Comparison of ENCODE assay signal across 22 mouse cellular contexts in genomic region chr2:165969961-165970360, GRCm38 (mm10). TPM values are rescaled to one million over a fixed set of nuclear protein-coding genes. Genes with fewer than 3 reads are reported as not detected.
DNase-seq lines count a peak whose midpoint lies in the region; ATAC-seq and TF ChIP-seq lines count a peak whose summit lies in the region.
"Had no signal": no experiment of that assay in that cellular context is flagged by ENCODE, and none has a peak within 500 bp of the region (broad histone marks: within the 10 kb centered on the region; RNA-seq: fewer than 3 reads in every experiment).

No protein-coding gene starts in this region.

- TF ChIP-seq EP300 in stomach, postnatal 0 days (optimal IDR thresholded peaks at IDR 0.05) = no peak

- no peak overlapping the region for H3K4me3 ChIP-seq in liver, embryonic 11.5 days (ENCODE audit: low read depth, low read length)
- H3K4me3 ChIP-seq in brown adipose tissue, adult 24 weeks (ENCODE audit: insufficient read depth, low read depth, low read length) = no peak overlapping the region
- no peak overlapping the region for H3K4me3 ChIP-seq in stomach, postnatal 0 days (ENCODE audit: low read depth, low read length)
- H3K4me3 ChIP-seq: embryonic facial prominence, embryonic 12.5 days; forebrain, embryonic 13.5 days; layer of hippocampus, adult 2 months; midbrain, embryonic 15.5 days; myocyte; neural tube, embryonic 13.5 days had no signal

- no peak for ATAC-seq in liver, embryonic 11.5 days (replicated peaks; ENCODE audit: low FRiP score)
- no peak for ATAC-seq in stomach, postnatal 0 days (ENCODE audit: low FRiP score, low TSS enrichment)
- ATAC-seq: forebrain, embryonic 13.5 days; hindbrain, postnatal 0 days; midbrain, embryonic 15.5 days had no signal

- TF ChIP-seq CTCF in stomach, postnatal 0 days (IDR thresholded peaks at IDR 0.05; ENCODE audit: low read depth) = no peak

- H3K36me3 ChIP-seq in liver, embryonic 11.5 days (ENCODE audit: control insufficient read depth, insufficient read depth, low read length) = no peaks in the 10 kb centered on the region
- H3K36me3 ChIP-seq in stomach, postnatal 0 days (ENCODE audit: control insufficient read depth, insufficient read depth, low read length) = no peaks in the 10 kb centered on the region
- H3K36me3 ChIP-seq: embryonic facial prominence, embryonic 12.5 days; midbrain, embryonic 15.5 days; neural tube, embryonic 13.5 days had no signal

- H3K27me3 ChIP-seq in liver, embryonic 11.5 days (replicated peaks; ENCODE audit: control insufficient read depth, insufficient read depth, low read length) = no peaks in the 10 kb centered on the region
- H3K27me3 ChIP-seq in stomach, postnatal 0 days (ENCODE audit: control insufficient read depth, insufficient read depth, low read length) = no peaks in the 10 kb centered on the region
- H3K27me3 ChIP-seq: embryonic facial prominence, embryonic 12.5 days; forebrain, embryonic 13.5 days; midbrain, embryonic 15.5 days; neural tube, embryonic 13.5 days had no signal

- peaks cover 37% of the 10 kb centered on the region for H3K4me1 ChIP-seq in liver, embryonic 11.5 days (replicated peaks; ENCODE audit: control insufficient read depth, insufficient read depth, low read length)
- H3K4me1 ChIP-seq in brown adipose tissue, adult 24 weeks (ENCODE audit: control insufficient read depth, insufficient read depth, insufficient read length, low read length) = peaks cover 18% of the 10 kb centered on the region
- no peaks in the 10 kb centered on the region for H3K4me1 ChIP-seq in stomach, postnatal 0 days (replicated peaks; ENCODE audit: control insufficient read depth, insufficient read depth)

- H3K27ac ChIP-seq in liver, embryonic 11.5 days (ENCODE audit: low read depth, low read length) = peak overlapping the region; percentile 79; the same call in 1 of the 2 replicates
- H3K27ac ChIP-seq in brown adipose tissue, adult 24 weeks (replicated peaks; ENCODE audit: low read depth, low read length) = 0 out of 2 replicates have a peak overlapping the region, but pooled peaks have one; percentile 78
- peak overlapping the region; percentile 67; the same call in 1 of the 2 replicates for H3K27ac ChIP-seq in stomach, postnatal 0 days (replicated peaks)
- H3K27ac ChIP-seq: embryonic facial prominence, embryonic 12.5 days; forebrain, embryonic 13.5 days; hindbrain, postnatal 0 days; layer of hippocampus, adult 2 months; midbrain, embryonic 15.5 days; neural tube, embryonic 13.5 days had no signal

- no peak for DNase-seq in liver, embryonic 11.5 days (ENCODE audit: low spot score)
- DNase-seq in liver (no peak), ES-CJ7 (ENCODE audit: low read depth, low spot score) (peak; percentile 77)
- DNase-seq in stomach, postnatal 0 days (ENCODE audit: low spot score) = no peak
- DNase-seq in embryo, embryonic 9.5 days (ENCODE audit: extremely low spot score) = no peak
- no peak for DNase-seq in urinary bladder, adult 18-20 months (ENCODE audit: low spot score in 2 of 2)
- DNase-seq: adrenal gland, postnatal 25 days; cerebellum, adult 11-12 months; cerebellum, postnatal 14 days; kidney, postnatal 25 days; lung, adult 2 months; lung, postnatal 14 days; retina, postnatal 1 day; thymus, adult 2 months had no signal

- H3K9me3 ChIP-seq in liver, embryonic 11.5 days (ENCODE audit: control insufficient read depth, low read length) = no peaks in the 10 kb centered on the region
- H3K9me3 ChIP-seq in stomach, postnatal 0 days (ENCODE audit: control insufficient read depth, low read length) = no peaks in the 10 kb centered on the region
- H3K9me3 ChIP-seq: embryonic facial prominence, embryonic 12.5 days; forebrain, embryonic 13.5 days; midbrain, embryonic 15.5 days; neural tube, embryonic 13.5 days had no signal

- no peak overlapping the region for H3K9ac ChIP-seq in liver, embryonic 11.5 days (ENCODE audit: low read depth, low read length)
- no peak overlapping the region for H3K9ac ChIP-seq in stomach, postnatal 0 days (ENCODE audit: low read length)
- H3K9ac ChIP-seq: embryonic facial prominence, embryonic 12.5 days; forebrain, embryonic 13.5 days; midbrain, embryonic 15.5 days; neural tube, embryonic 13.5 days had no signal

- peak overlapping the region; percentile 40 for H3K4me2 ChIP-seq in liver, embryonic 11.5 days
- H3K4me2 ChIP-seq in stomach, postnatal 0 days (replicated peaks; ENCODE audit: low read depth) = no peak overlapping the region
- H3K4me2 ChIP-seq: embryonic facial prominence, embryonic 12.5 days; forebrain, embryonic 13.5 days; midbrain, embryonic 15.5 days; neural tube, embryonic 13.5 days had no signal

- 74% methylated on average over 13 of the region's 13 CpGs for WGBS in liver, embryonic 11.5 days
- 84% methylated on average over 13 of the region's 13 CpGs for WGBS in stomach, postnatal 0 days

RNA-seq across cellular contexts. Expression of gene Ncoa3, which starts 22.5 kb away (rescaled TPM):
- polyA plus RNA-seq in liver, embryonic 11.5 days (2014; fragmentation: Nextera tagmentation; extraction: Ambion mirVana) = 15.2 and 16.6 TPM in 2 replicates
- polyA plus RNA-seq in brown adipose tissue, adult 24 weeks (2012; ENCODE audit: insufficient read depth, insufficient read length, missing spikeins) = 7.8 and 10.1 TPM in 2 replicates
- 7.5 and 8.3 TPM in 2 replicates for polyA plus RNA-seq in stomach, postnatal 0 days (2015; fragmentation: Nextera tagmentation; extraction: Ambion mirVana)
